Mouse (Mus musculus): ENCODE data around the gene Pdzd7. TPM values are rescaled to one million over a fixed set of nuclear protein-coding genes. Genes with fewer than 3 reads are reported as not detected.
A peak's percentile ranks its signal among the peaks of the same experiment; 100 is the strongest.

Pdzd7 gene
- polyA plus RNA-seq, 1 experiment from 2014 or later: 0.33 TPM

GRCm38 (mm10) chr19:44987004-44987403, 58.5 kb downstream of the Pdzd7 start:
- TF ChIP-seq EP300 (optimal IDR thresholded peaks at IDR 0.05) (no peak), CTCF (IDR thresholded peaks at IDR 0.05; ENCODE audit: low read depth) (no peak)
- Histone ChIP-seq H3K27me3 (ENCODE audit: control insufficient read depth, insufficient read depth, low read length) (no peaks in the 10 kb centered on the region), H3K4me1 (replicated peaks; ENCODE audit: control insufficient read depth, insufficient read depth) (no peaks in the 10 kb centered on the region; the same call in 1 of the 2 replicates), H3K27ac (replicated peaks) (peak overlapping the region; percentile 65; the same call in 1 of the 2 replicates), H3K4me2 (replicated peaks; ENCODE audit: low read depth) (no peak overlapping the region), H3K36me3 (ENCODE audit: control insufficient read depth, insufficient read depth, low read length) (no peaks in the 10 kb centered on the region; the same call in 1 of the 2 replicates), H3K4me3 (ENCODE audit: low read depth, low read length) (no peak overlapping the region), H3K9ac (ENCODE audit: low read length) (no peak overlapping the region), H3K9me3 (ENCODE audit: control insufficient read depth, low read length) (no peaks in the 10 kb centered on the region)
- WGBS: 65% methylated on average over 6 of the region's 6 CpGs
- DNase-seq (ENCODE audit: low spot score): no peak
- ATAC-seq (ENCODE audit: low FRiP score, low TSS enrichment): no peak

- no peak for ATAC-seq (ENCODE audit: low FRiP score, low TSS enrichment)
Measured at GRCm38 (mm10) chr19:44985159-44985988, 60.1 kb downstream of the Pdzd7 start.

GRCm38 (mm10) chr19:44984420-44984819, 61.1 kb downstream of the Pdzd7 start:
- no peak for ATAC-seq (ENCODE audit: low FRiP score, low TSS enrichment)
- WGBS: 94% methylated on average over 4 of the region's 4 CpGs
- DNase-seq (ENCODE audit: low spot score): no peak
- TF ChIP-seq EP300 (optimal IDR thresholded peaks at IDR 0.05): no peak
- no peak for TF ChIP-seq CTCF (IDR thresholded peaks at IDR 0.05; ENCODE audit: low read depth)
- H3K27ac ChIP-seq (replicated peaks): no peak overlapping the region
- H3K9me3 ChIP-seq (ENCODE audit: control insufficient read depth, low read length): no peaks in the 10 kb centered on the region
- H3K9ac ChIP-seq (ENCODE audit: low read length): no peak overlapping the region
- no peaks in the 10 kb centered on the region for H3K27me3 ChIP-seq (ENCODE audit: control insufficient read depth, insufficient read depth, low read length)
- H3K4me2 ChIP-seq (replicated peaks; ENCODE audit: low read depth): no peak overlapping the region
- H3K36me3 ChIP-seq (ENCODE audit: control insufficient read depth, insufficient read depth, low read length): peaks cover 10% of the 10 kb centered on the region; the same call in 1 of the 2 replicates
- no peaks in the 10 kb centered on the region for H3K4me1 ChIP-seq (replicated peaks; ENCODE audit: control insufficient read depth, insufficient read depth)
- H3K4me3 ChIP-seq (ENCODE audit: low read depth, low read length): no peak overlapping the region

More at GRCm38 (mm10) chr19:44985159-44985988, 60.1 kb downstream of the Pdzd7 start:
- H3K9me3 ChIP-seq (ENCODE audit: control insufficient read depth, low read length): no peaks in the 10 kb centered on the region
- no peak overlapping the region for H3K9ac ChIP-seq (ENCODE audit: low read length)
- WGBS: 38% methylated on average over 5 of the region's 5 CpGs
- TF ChIP-seq EP300 (optimal IDR thresholded peaks at IDR 0.05): peak; percentile 31
- TF ChIP-seq CTCF (IDR thresholded peaks at IDR 0.05; ENCODE audit: low read depth): no peak
- H3K4me3 ChIP-seq (ENCODE audit: low read depth, low read length): no peak overlapping the region
- no peaks in the 10 kb centered on the region; the same call in 1 of the 2 replicates for H3K4me1 ChIP-seq (replicated peaks; ENCODE audit: control insufficient read depth, insufficient read depth)
- no peak for DNase-seq (ENCODE audit: low spot score)
- H3K4me2 ChIP-seq (replicated peaks; ENCODE audit: low read depth): no peak overlapping the region
- no peaks in the 10 kb centered on the region for H3K27me3 ChIP-seq (ENCODE audit: control insufficient read depth, insufficient read depth, low read length)
- peaks cover 6% of the 10 kb centered on the region; the same call in 1 of the 2 replicates for H3K36me3 ChIP-seq (ENCODE audit: control insufficient read depth, insufficient read depth, low read length)
- H3K27ac ChIP-seq (replicated peaks): peak overlapping the region; percentile 41; the same call in 1 of the 2 replicates

- H3K27ac ChIP-seq (replicated peaks): peak overlapping the region; percentile 49; the same call in 1 of the 2 replicates
- no peaks in the 10 kb centered on the region for H3K27me3 ChIP-seq (ENCODE audit: control insufficient read depth, insufficient read depth, low read length)
- 86% methylated on average over 6 of the region's 6 CpGs for WGBS
- no peak for DNase-seq (ENCODE audit: low spot score)
- TF ChIP-seq EP300 (optimal IDR thresholded peaks at IDR 0.05): no peak
- no peak for TF ChIP-seq CTCF (IDR thresholded peaks at IDR 0.05; ENCODE audit: low read depth)
- no peaks in the 10 kb centered on the region for H3K9me3 ChIP-seq (ENCODE audit: control insufficient read depth, low read length)
- H3K36me3 ChIP-seq (ENCODE audit: control insufficient read depth, insufficient read depth, low read length): peaks cover 10% of the 10 kb centered on the region; the same call in 1 of the 2 replicates
- H3K4me3 ChIP-seq (ENCODE audit: low read depth, low read length): no peak overlapping the region
- H3K9ac ChIP-seq (ENCODE audit: low read length): no peak overlapping the region
- no peak for ATAC-seq (ENCODE audit: low FRiP score, low TSS enrichment)
- H3K4me2 ChIP-seq (replicated peaks; ENCODE audit: low read depth): no peak overlapping the region
- H3K4me1 ChIP-seq (replicated peaks; ENCODE audit: control insufficient read depth, insufficient read depth): no peaks in the 10 kb centered on the region
Measured at GRCm38 (mm10) chr19:44983366-44983765, 62.2 kb downstream of the Pdzd7 start.

GRCm38 (mm10) chr19:44982477-44983115, 62.9 kb downstream of the Pdzd7 start:
- TF ChIP-seq EP300 (optimal IDR thresholded peaks at IDR 0.05): no peak
- TF ChIP-seq CTCF (IDR thresholded peaks at IDR 0.05; ENCODE audit: low read depth): 0 out of 2 replicates have a peak, but pooled peaks have one; percentile 5
- no peak for DNase-seq (ENCODE audit: low spot score)
- no peaks in the 10 kb centered on the region for H3K9me3 ChIP-seq (ENCODE audit: control insufficient read depth, low read length)
- H3K27me3 ChIP-seq (ENCODE audit: control insufficient read depth, insufficient read depth, low read length): no peaks in the 10 kb centered on the region
- no peaks in the 10 kb centered on the region for H3K4me1 ChIP-seq (replicated peaks; ENCODE audit: control insufficient read depth, insufficient read depth)
- H3K4me2 ChIP-seq (replicated peaks; ENCODE audit: low read depth): no peak overlapping the region
- 45% methylated on average over 7 of the region's 7 CpGs for WGBS
- no peak overlapping the region for H3K9ac ChIP-seq (ENCODE audit: low read length)
- H3K36me3 ChIP-seq (ENCODE audit: control insufficient read depth, insufficient read depth, low read length): peaks cover 10% of the 10 kb centered on the region; the same call in 1 of the 2 replicates
- ATAC-seq (ENCODE audit: low FRiP score, low TSS enrichment): no peak
- H3K27ac ChIP-seq (replicated peaks): no peak overlapping the region
- no peak overlapping the region for H3K4me3 ChIP-seq (ENCODE audit: low read depth, low read length)
